Mouse (Mus musculus) lung, embryonic 15.5 days (tissue): ENCODE results near the gene 2410131K14Rik. TPM values are rescaled to one million over a fixed set of nuclear protein-coding genes. Genes with fewer than 3 reads are reported as not detected.

Experiments
- polyA plus RNA-seq: library from polyadenylated mRNA; unstranded; fragments of >200 nt; fragmentation: Nextera tagmentation; extraction: Ambion mirVana; gene quantifications from 2 replicates; pipeline ENCODE4 v1.2.1, GENCODE M21; 2015

Gene 2410131K14Rik
- polyA plus RNA-seq, 1 experiment from 2014 or later = 8.5 TPM

Other genes starting within 250 kb of the 2410131K14Rik start
- 8.5 and 8.8 TPM in 2 replicates for gene Tesc, start 217.5 kb upstream of the 2410131K14Rik start, polyA plus RNA-seq
- 30.2 and 30.9 TPM in 2 replicates for gene Fbxw8, start 89.8 kb upstream of the 2410131K14Rik start, polyA plus RNA-seq
- gene Hrk, start 80.6 kb upstream of the 2410131K14Rik start, polyA plus RNA-seq = 0.06 TPM in 1 of 2 replicates, not detected in the other
- gene Rnft2, start 111 bp upstream of the 2410131K14Rik start, polyA plus RNA-seq = 2.0 and 2.6 TPM in 2 replicates